Mouse (Mus musculus): ENCODE measurements around the gene Dnm2. TPM values are rescaled to one million over a fixed set of nuclear protein-coding genes. Genes with fewer than 3 reads are reported as not detected.
"Not testable (repeated sequence)": the region's sequence is repeated elsewhere in the genome, so short reads cannot be mapped to it uniquely, and the experiment has no call there.

Dnm2 gene
- polyA plus RNA-seq, 1 experiment, result 68.6 TPM

DNA sequence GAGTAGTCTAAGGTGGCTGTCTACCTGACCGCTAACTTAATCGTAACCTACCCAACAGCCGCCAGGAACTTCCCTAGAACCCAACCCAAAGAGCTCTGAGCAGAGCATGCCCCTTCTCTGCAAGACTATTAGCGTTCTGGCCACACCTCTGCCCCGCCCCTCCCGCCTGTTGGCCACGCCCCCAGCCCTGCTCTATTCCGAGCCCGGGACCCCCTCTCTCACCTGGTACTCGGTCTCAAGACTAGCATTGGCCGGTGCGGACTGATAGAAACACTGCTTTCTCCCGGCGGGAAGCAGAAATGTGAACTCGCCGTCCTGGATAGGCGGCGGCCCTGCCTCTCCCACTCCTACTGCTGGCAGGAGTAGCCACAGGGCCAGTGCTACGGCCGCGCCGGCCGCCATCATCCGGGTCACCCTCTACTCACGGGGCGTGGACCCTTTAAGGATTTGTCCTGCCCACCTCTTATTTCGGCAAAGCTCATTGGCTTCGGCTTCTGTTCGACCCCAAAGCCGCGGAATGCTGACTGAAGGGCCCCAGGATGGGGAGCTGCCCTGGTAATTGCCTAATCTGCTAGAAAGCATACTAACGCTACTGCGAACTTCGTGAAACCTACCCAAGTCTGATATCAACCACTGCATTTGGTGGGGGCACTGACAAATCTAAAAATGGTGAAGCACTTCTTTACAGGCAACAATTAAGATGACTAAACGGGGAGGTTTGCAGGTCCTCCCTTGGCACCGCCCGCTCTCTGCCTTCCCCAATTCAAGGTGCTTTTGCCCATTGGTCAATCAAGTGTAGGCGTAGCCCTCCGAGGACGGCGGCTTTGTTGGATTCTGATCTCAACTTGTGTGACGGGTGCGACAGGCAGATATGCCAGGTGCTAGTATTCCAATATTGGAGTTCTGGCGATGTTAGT lies 85.3 kb downstream of the Dnm2 start, which contains the start of gene Tmed1:
TSS of gene Tmed1 (minus strand) at position 481 of the 917 bp plus-strand sequence.
- peak within 1 kb of the TSS; percentile 84 for H3K4me3 ChIP-seq (replicated peaks; ENCODE audit: insufficient read depth, low read depth, low read length)
- TF ChIP-seq CTCF (IDR thresholded peaks at IDR 0.05; ENCODE audit: borderline replicate concordance, insufficient read depth, low read depth, low read length), result no peak
- peak; percentile 64; the same call in 1 of the 2 replicates for TF ChIP-seq POLR2A (IDR thresholded peaks at IDR 0.05; ENCODE audit: borderline replicate concordance, insufficient read depth, low read length)
- peaks cover 5% of the 10 kb centered on the region for H3K4me1 ChIP-seq (ENCODE audit: control insufficient read depth, insufficient read depth, low read length)
- no peaks in the 10 kb centered on the region for H3K27me3 ChIP-seq (ENCODE audit: control insufficient read depth, insufficient read depth, low read length)
- DNase-seq, result peak; percentile 96
- under 1% methylated on average over 44 of the region's 44 CpGs for WGBS
- H3K27ac ChIP-seq (ENCODE audit: insufficient read depth, low read length), result peak within 1 kb of the TSS; percentile 72

DNA sequence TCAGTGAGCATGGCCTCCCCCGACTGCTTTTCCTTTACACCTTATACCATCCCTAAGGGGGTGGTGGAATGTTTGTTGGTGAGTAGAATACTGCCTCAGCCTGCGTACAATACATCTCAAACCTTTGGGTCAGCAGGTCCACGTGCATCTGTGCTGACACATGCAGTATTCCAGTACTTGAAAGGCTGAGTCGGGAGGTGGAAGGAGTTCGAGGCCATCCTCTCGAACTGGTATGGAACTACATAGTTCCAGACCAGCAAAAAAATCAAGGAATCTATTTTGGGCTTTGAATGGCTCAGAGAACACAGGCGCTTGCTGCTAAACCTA lies 85.9 kb downstream of the Dnm2 start:
- no peak for DNase-seq
- WGBS, result 3% methylated on average over 7 of the region's 7 CpGs
- H3K4me3 ChIP-seq (replicated peaks; ENCODE audit: insufficient read depth, low read depth, low read length), result peak overlapping the region; percentile 84
- TF ChIP-seq POLR2A (IDR thresholded peaks at IDR 0.05; ENCODE audit: borderline replicate concordance, insufficient read depth, low read length), result no peak
- TF ChIP-seq CTCF (IDR thresholded peaks at IDR 0.05; ENCODE audit: borderline replicate concordance, insufficient read depth, low read depth, low read length), result no peak
- H3K4me1 ChIP-seq (ENCODE audit: control insufficient read depth, insufficient read depth, low read length), result peaks cover 5% of the 10 kb centered on the region
- H3K27me3 ChIP-seq (ENCODE audit: control insufficient read depth, insufficient read depth, low read length), result no peaks in the 10 kb centered on the region
- H3K27ac ChIP-seq (ENCODE audit: insufficient read depth, low read length), result peak overlapping the region; percentile 10; the same call in 1 of the 2 replicates

DNA sequence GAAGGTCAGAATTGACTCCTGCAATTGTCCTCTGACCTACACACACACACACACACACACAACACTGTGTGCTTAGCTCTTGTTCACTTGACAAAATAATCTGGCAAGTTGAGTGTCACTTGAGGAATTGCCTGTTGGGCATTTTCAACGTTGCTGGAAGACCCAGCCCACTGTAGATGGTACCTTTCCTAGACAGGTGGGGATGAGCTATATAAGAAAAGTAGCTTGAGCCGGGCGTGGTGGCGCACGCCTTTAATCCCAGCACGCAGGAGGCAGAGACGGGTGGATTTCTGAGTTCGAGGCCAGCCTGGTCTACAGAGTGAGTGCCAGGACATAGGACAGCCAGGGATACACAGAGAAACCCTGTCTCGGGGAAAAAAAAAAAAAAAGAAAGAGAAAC lies 86.3 kb downstream of the Dnm2 start:
- no peak for DNase-seq
- peak overlapping the region; percentile 10; the same call in 1 of the 2 replicates for H3K27ac ChIP-seq (ENCODE audit: insufficient read depth, low read length)
- no peak overlapping the region for H3K4me3 ChIP-seq (replicated peaks; ENCODE audit: insufficient read depth, low read depth, low read length)
- peaks cover 5% of the 10 kb centered on the region for H3K4me1 ChIP-seq (ENCODE audit: control insufficient read depth, insufficient read depth, low read length)
- no peaks in the 10 kb centered on the region for H3K27me3 ChIP-seq (ENCODE audit: control insufficient read depth, insufficient read depth, low read length)
- WGBS, result 80% methylated on average over 9 of the region's 9 CpGs
- TF ChIP-seq POLR2A (IDR thresholded peaks at IDR 0.05; ENCODE audit: borderline replicate concordance, insufficient read depth, low read length) (no peak), CTCF (IDR thresholded peaks at IDR 0.05; ENCODE audit: borderline replicate concordance, insufficient read depth, low read depth, low read length) (no peak)

DNA sequence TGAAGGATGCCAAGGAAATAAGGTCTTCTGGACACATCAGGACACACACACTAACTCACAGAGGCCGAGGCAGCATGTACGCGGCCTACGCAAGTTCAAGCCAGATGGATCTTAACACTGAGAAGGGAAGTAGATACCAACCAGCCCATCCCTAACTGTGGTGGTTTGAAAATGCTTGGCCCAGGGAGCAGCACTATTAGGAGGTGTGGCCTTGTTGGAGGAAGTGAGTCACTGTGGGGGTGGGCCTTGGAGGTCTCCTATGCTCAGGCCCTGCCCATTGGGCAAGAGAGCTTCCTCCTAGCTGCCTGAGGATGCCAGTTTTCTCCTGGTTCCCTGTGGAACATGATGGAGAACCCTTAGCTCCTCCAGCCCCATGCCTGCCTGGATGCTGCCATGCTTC lies 88.8 kb downstream of the Dnm2 start:
- TF ChIP-seq CTCF (IDR thresholded peaks at IDR 0.05; ENCODE audit: borderline replicate concordance, insufficient read depth, low read depth, low read length) (no peak), POLR2A (IDR thresholded peaks at IDR 0.05; ENCODE audit: borderline replicate concordance, insufficient read depth, low read length) (no peak)
- DNase-seq, result no peak
- no peaks in the 10 kb centered on the region for H3K27me3 ChIP-seq (ENCODE audit: control insufficient read depth, insufficient read depth, low read length)
- no peak overlapping the region for H3K4me3 ChIP-seq (replicated peaks; ENCODE audit: insufficient read depth, low read depth, low read length)
- 96% methylated on average over 4 of the region's 4 CpGs for WGBS
- H3K27ac ChIP-seq (ENCODE audit: insufficient read depth, low read length), result no peak overlapping the region
- H3K4me1 ChIP-seq (ENCODE audit: control insufficient read depth, insufficient read depth, low read length), result peaks cover 5% of the 10 kb centered on the region

DNA sequence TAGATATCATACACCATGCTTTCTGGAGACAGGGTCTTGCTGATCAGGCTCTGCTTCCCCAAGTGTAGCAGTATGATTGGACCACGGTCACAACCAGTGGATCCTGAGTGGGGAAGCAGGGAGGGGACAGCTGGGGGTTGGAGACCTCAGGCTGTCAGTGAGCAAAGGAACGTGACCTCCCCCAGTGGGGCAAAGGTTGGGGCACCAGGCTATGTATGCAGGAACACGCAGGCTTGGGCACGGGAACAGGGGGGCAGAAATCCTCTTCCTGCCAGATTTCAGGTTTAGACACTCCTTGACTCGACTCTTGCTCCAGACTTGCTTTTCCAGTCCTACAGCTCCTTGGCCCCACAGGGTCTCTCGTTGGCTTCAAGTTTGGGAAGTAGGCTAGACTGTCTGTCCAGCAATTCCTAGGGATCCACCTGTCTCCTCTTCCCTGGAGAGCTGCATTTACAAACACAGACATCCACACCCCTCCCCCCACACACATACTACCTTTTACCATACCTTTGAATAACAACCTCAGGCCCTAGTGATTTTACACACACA lies 93.3 kb downstream of the Dnm2 start:
- Histone ChIP-seq H3K4me3 (replicated peaks; ENCODE audit: insufficient read depth, low read depth, low read length) (no peak overlapping the region), H3K4me1 (ENCODE audit: control insufficient read depth, insufficient read depth, low read length) (no peaks in the 10 kb centered on the region), H3K27me3 (ENCODE audit: control insufficient read depth, insufficient read depth, low read length) (no peaks in the 10 kb centered on the region), H3K27ac (ENCODE audit: insufficient read depth, low read length) (no peak overlapping the region)
- DNase-seq, result no peak
- WGBS, result 80% methylated on average over 6 of the region's 6 CpGs
- TF ChIP-seq POLR2A (IDR thresholded peaks at IDR 0.05; ENCODE audit: borderline replicate concordance, insufficient read depth, low read length) (no peak), CTCF (IDR thresholded peaks at IDR 0.05; ENCODE audit: borderline replicate concordance, insufficient read depth, low read depth, low read length) (no peak)

GRCm38 (mm10) chr9:21518690-21519089 lies 94.0 kb downstream of the Dnm2 start:
- not testable (repeated sequence) for H3K4me3 ChIP-seq (replicated peaks; ENCODE audit: insufficient read depth, low read depth, low read length); DNase-seq; H3K27ac ChIP-seq (ENCODE audit: insufficient read depth, low read length); H3K27me3 ChIP-seq (ENCODE audit: control insufficient read depth, insufficient read depth, low read length); H3K4me1 ChIP-seq (ENCODE audit: control insufficient read depth, insufficient read depth, low read length)
- 92% methylated on average over 6 of the region's 6 CpGs for WGBS

DNA sequence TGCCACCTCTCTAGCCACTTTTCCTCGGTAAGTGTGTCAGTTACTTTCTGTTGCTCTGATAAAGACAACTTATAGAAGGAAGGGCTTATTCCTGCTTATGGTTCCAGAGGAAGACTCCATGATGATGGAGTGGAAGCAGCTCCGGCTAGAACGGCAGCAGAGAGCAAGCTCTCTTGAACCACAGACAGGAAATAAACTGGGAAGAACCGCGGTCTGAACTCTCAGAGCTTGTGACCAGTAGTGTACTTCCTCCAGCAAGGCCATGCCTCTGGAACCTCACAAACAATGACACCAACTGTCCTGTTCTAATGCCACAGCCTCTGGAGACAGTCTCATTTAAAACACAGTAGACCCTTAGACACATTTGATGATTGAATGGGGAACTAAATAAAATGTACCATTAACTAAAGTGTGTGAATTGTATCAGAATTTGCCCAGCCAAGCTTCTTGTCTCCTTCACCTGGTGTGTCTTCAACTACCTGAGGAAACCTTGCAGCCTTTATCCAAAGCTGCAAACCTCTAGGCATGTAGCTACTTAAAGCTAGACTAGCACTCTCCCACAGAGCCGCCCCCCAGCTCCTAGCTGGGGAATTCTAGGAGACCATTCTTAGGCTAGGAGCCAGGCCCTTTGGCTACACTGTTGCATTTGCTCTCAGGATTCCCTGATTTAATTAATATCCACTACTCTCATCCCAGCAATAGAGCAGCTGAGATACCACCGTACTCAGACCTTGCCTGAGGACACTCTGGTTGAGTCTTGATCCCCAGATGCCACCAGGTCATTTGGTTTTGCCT lies 100.6 kb downstream of the Dnm2 start:
- Histone ChIP-seq H3K4me1 (ENCODE audit: control insufficient read depth, insufficient read depth, low read length) (no peaks in the 10 kb centered on the region), H3K4me3 (replicated peaks; ENCODE audit: insufficient read depth, low read depth, low read length) (no peak overlapping the region), H3K27me3 (ENCODE audit: control insufficient read depth, insufficient read depth, low read length) (no peaks in the 10 kb centered on the region), H3K27ac (ENCODE audit: insufficient read depth, low read length) (no peak overlapping the region)
- 70% methylated on average over 7 of the region's 7 CpGs for WGBS
- no peak for DNase-seq
- TF ChIP-seq POLR2A (IDR thresholded peaks at IDR 0.05; ENCODE audit: borderline replicate concordance, insufficient read depth, low read length) (no peak), CTCF (IDR thresholded peaks at IDR 0.05; ENCODE audit: borderline replicate concordance, insufficient read depth, low read depth, low read length) (no peak)
